Mouse (Mus musculus) hematopoietic stem cell, adult 5-6 weeks (primary cell): Measurements from ENCODE around the gene Tulp2. TPM values are rescaled to one million over a fixed set of nuclear protein-coding genes. Genes with fewer than 3 reads are reported as not detected.
"Not testable (repeated sequence)": the region's sequence is repeated elsewhere in the genome, so short reads cannot be mapped to it uniquely, and the experiment has no call there.

ENCODE experiments used
- ATAC-seq, 2 experiments: fragments of 125-278 bp in 1 of 2; replicated peaks in 1 of 2; 2 replicates each; pipeline ENCODE4 v1.8.0; 2016 to 2017; ENCODE audit warnings: inconsistent platforms in 2 of 2, mild to moderate bottlenecking in 2 of 2, moderate number of reproducible peaks in 2 of 2, low read depth in 1 of 2, moderate TSS enrichment in 1 of 2; ENCODE audit not compliant: low FRiP score in 2 of 2, poor library complexity in 2 of 2, severe bottlenecking in 2 of 2, insufficient read depth in 1 of 2, low TSS enrichment in 1 of 2
- total RNA-seq: library from RNA; stranded (forward); fragments of 172-1452, 232-1000 nt; gene quantifications from 2 replicates; pipeline ENCODE4 v1.2.3, GENCODE M21; 2017

Gene Tulp2
- total RNA-seq, 1 experiment from 2014 or later, result not detected

GRCm38 (mm10) chr7:45457204-45458060 lies 24.2 kb upstream of the Tulp2 start:
- ATAC-seq, result peak; percentile 9 to 18; a peak in 3 of 4 replicates

- ATAC-seq, result peak in 1 of 2 experiments; percentile 9; a peak in 1 of 4 replicates
These were observed 22.7 kb upstream of the Tulp2 start for GRCm38 (mm10) chr7:45458748-45459563.

- ATAC-seq, result peak; percentile 82 to 86
These were observed 22.0 kb upstream of the Tulp2 start, which contains the start of gene Ftl1 for GRCm38 (mm10) chr7:45459564-45460140. Gene Ftl1 (minus strand): TSS chr7:45459884.

GRCm38 (mm10) chr7:45460377-45460776 lies 21.3 kb upstream of the Tulp2 start:
- ATAC-seq, result no peak

- peak; percentile 61 to 70 for ATAC-seq
These were observed 20.8 kb upstream of the Tulp2 start for GRCm38 (mm10) chr7:45460860-45461314.

GRCm38 (mm10) chr7:45461326-45461725 lies 20.4 kb upstream of the Tulp2 start:
- ATAC-seq, result no peak

- no peak for ATAC-seq
These were observed 19.9 kb upstream of the Tulp2 start for GRCm38 (mm10) chr7:45461781-45462180.

- no peak for ATAC-seq
These were observed 19.4 kb upstream of the Tulp2 start for GRCm38 (mm10) chr7:45462325-45462724.

- ATAC-seq, result not testable (repeated sequence)
These were observed 18.8 kb upstream of the Tulp2 start for GRCm38 (mm10) chr7:45462868-45463267.

- ATAC-seq, result no peak
These were observed 17.5 kb upstream of the Tulp2 start for GRCm38 (mm10) chr7:45463987-45464778.

GRCm38 (mm10) chr7:45465112-45465511 lies 16.6 kb upstream of the Tulp2 start:
- ATAC-seq, result no peak

- ATAC-seq, result no peak
These were observed 16.1 kb upstream of the Tulp2 start for GRCm38 (mm10) chr7:45465549-45465948.

GRCm38 (mm10) chr7:45466283-45467089 lies 15.2 kb upstream of the Tulp2 start, which contains the start of gene Bax:
Gene Bax (minus strand): TSS chr7:45466898.
- ATAC-seq, result peak; percentile 70 to 79

GRCm38 (mm10) chr7:45467090-45467670 lies 14.5 kb upstream of the Tulp2 start:
- ATAC-seq, result 0 out of 4 replicates have a peak, but pooled peaks of 1 of the 2 experiments have one; percentile 3

GRCm38 (mm10) chr7:45470869-45471268 lies 10.8 kb upstream of the Tulp2 start:
- peak; percentile 53 to 68; a peak in 3 of 4 replicates for ATAC-seq
